Mouse (Mus musculus) embryonic facial prominence, embryonic 12.5 days (tissue): Measurements from ENCODE around the gene Fam228a. TPM values are rescaled to one million over a fixed set of nuclear protein-coding genes. Genes with fewer than 3 reads are reported as not detected.

Experiments
- ATAC-seq: fragments of 200-750 bp; cut with Nextera tagmentation; 2 replicates; pipeline ENCODE4 v1.8.0; 2017; ENCODE audit not compliant: insufficient number of reproducible peaks, insufficient read depth, low FRiP score, low TSS enrichment
- H3K27ac ChIP-seq: fragments of 300-500 bp; sonication (generic); 2 replicates; pipeline ENCODE4 v1.5.1; 2016; ENCODE audit warnings: mild to moderate bottlenecking
- H3K27me3 ChIP-seq: fragments of 300-500 bp; sonication (generic); 2 replicates; pipeline ENCODE4 v1.6.1; 2016; ENCODE audit warnings: mild to moderate bottlenecking, moderate library complexity
- H3K36me3 ChIP-seq: fragments of 300-500 bp; sonication (generic); 2 replicates; pipeline ENCODE4 v1.6.1; 2016; ENCODE audit warnings: mild to moderate bottlenecking
- H3K4me1 ChIP-seq: fragments of 300-500 bp; sonication (generic); 2 replicates; pipeline ENCODE4 v1.6.1; 2016
- H3K4me2 ChIP-seq: fragments of 300-500 bp; sonication (generic); replicated peaks from 2 replicates; pipeline ENCODE4 v1.6.1; 2016; ENCODE audit warnings: mild to moderate bottlenecking, moderate library complexity
- H3K4me3 ChIP-seq: fragments of 300-500 bp; sonication (generic); 2 replicates; pipeline ENCODE4 v1.5.1; 2016; ENCODE audit warnings: mild to moderate bottlenecking
- H3K9ac ChIP-seq: fragments of 300-500 bp; sonication (generic); 2 replicates; pipeline ENCODE4 v1.6.1; 2016; ENCODE audit warnings: mild to moderate bottlenecking, moderate library complexity
- H3K9me3 ChIP-seq: fragments of 300-500 bp; sonication (generic); 2 replicates; pipeline ENCODE4 v1.6.1; 2016; ENCODE audit warnings: mild to moderate bottlenecking, moderate library complexity
- WGBS: fragments of 180-500 bp; shearing (Covaris S2); methylation state at CpG from one replicate; pipeline ENCODE4 v1.1.7; 2016; 5-methylcytosine and 5-hydroxymethylcytosine counted together
- polyA plus RNA-seq: library from polyadenylated mRNA; unstranded; fragments of >200 nt; fragmentation: Nextera tagmentation; extraction: Ambion mirVana; gene quantifications from 2 replicates; pipeline ENCODE4 v1.2.1, GENCODE M21; 2016

The Fam228a gene
- polyA plus RNA-seq, 1 experiment from 2014 or later = 0.47 TPM

DNA sequence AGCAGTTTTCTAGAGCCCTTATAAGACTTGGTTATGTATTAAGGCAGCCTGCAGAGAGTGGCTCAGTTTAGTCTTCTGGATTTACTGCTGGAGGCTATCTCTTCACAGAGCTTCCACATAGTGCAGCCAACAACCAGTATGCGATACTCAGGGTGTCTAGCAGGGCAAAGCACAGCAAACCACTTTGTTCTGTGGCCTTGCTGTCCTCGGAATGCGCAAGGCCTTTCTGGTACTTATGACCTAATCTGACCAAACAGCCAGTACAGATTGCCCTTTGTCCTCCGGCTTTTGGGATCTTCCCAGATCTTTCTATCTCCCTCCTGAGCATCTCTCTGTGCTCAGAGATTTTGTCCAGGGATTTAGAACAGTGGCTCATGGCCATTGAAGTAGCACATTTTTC, 52.8 kb downstream of the Fam228a start:
- 54% methylated on average over 4 of the region's 4 CpGs for WGBS
- H3K9ac ChIP-seq = no peak overlapping the region
- no peak for ATAC-seq

DNA sequence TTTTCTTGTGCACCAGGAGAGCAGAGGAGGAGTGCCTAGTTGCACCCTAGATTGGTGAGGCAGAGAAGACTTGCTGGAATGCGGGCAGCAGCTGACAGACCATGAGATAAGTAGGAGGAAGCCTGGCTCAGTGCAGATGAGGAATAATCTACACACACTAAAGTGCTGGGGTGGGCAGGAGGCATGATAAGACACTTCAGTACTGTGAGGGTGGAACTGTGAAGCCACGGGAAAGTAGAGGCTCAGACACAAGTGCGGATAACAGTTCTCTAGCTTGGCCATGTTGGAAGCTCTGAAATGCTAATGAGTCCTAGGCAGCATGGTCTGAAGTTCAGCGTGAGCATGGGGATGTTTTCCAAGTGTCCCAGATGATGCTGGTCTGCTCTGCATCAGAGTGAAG, 58.3 kb downstream of the Fam228a start:
- no peak for ATAC-seq
- Histone ChIP-seq H3K27me3 (no peaks in the 10 kb centered on the region), H3K4me2 (no peak overlapping the region), H3K36me3 (0 out of 2 replicates have a peak, but pooled peaks cover 7% of the 10 kb centered on the region), H3K9me3 (no peaks in the 10 kb centered on the region), H3K27ac (no peak overlapping the region), H3K4me1 (no peaks in the 10 kb centered on the region), H3K9ac (no peak overlapping the region), H3K4me3 (no peak overlapping the region)
- WGBS = 79% methylated on average over 4 of the region's 4 CpGs

More for the DNA sequence above, 52.8 kb downstream of the Fam228a start:
- no peaks in the 10 kb centered on the region for H3K4me1 ChIP-seq
- H3K4me2 ChIP-seq = no peak overlapping the region
- no peaks in the 10 kb centered on the region for H3K27me3 ChIP-seq
- H3K36me3 ChIP-seq = no peaks in the 10 kb centered on the region
- no peak overlapping the region for H3K27ac ChIP-seq
- no peak overlapping the region for H3K4me3 ChIP-seq
- H3K9me3 ChIP-seq = no peaks in the 10 kb centered on the region

DNA sequence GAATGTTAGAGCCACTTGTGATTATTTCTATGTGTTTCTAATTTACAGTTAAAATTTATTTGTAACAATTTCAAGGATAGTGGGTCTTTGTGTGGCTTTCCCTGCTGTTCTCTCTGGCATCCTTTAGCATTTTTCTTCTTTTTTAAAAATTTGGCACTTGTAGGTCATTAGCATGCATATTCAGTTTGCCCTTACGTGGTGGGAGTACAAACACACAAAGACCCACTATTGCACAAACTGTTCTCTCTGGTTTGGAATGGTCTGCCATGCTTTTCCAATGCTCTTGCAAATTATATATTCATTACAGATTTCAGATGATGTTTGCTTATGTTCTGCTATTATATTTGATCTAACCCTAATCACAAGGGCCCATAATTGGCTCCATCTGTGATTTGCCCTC, 61.9 kb downstream of the Fam228a start:
- no peak for ATAC-seq
- no peaks in the 10 kb centered on the region for H3K4me1 ChIP-seq
- peaks cover 35% of the 10 kb centered on the region for H3K36me3 ChIP-seq
- H3K4me2 ChIP-seq = no peak overlapping the region
- 84% methylated on average over 1 of the region's 1 CpGs for WGBS
- no peak overlapping the region for H3K4me3 ChIP-seq
- H3K27ac ChIP-seq = no peak overlapping the region
- H3K9me3 ChIP-seq = no peaks in the 10 kb centered on the region
- no peak overlapping the region for H3K9ac ChIP-seq
- no peaks in the 10 kb centered on the region for H3K27me3 ChIP-seq

DNA sequence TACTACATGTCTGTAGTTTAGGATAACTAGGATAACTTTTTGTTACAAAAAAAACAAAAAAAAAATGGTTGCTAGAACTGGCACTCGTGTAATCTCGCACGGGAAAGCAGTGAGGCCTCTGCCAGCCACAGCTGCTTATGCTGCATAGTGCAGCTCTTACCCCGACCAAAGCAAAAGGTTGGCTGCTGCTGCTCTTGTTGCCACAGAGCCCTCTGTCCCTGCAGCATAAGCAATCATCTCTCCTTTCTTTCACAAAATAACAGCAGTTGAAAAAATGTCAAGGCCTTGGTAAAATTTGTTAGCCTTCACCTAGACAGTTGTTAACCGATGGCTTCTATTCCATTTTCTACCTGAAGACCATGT, 72.6 kb downstream of the Fam228a start:
- H3K27ac ChIP-seq = no peak overlapping the region
- H3K4me2 ChIP-seq = no peak overlapping the region
- ATAC-seq = no peak
- no peak overlapping the region for H3K4me3 ChIP-seq
- no peak overlapping the region for H3K9ac ChIP-seq
- no peaks in the 10 kb centered on the region for H3K4me1 ChIP-seq
- no peaks in the 10 kb centered on the region for H3K9me3 ChIP-seq
- H3K27me3 ChIP-seq = no peaks in the 10 kb centered on the region
- 84% methylated on average over 5 of the region's 5 CpGs for WGBS
- H3K36me3 ChIP-seq = peaks cover 22% of the 10 kb centered on the region

DNA sequence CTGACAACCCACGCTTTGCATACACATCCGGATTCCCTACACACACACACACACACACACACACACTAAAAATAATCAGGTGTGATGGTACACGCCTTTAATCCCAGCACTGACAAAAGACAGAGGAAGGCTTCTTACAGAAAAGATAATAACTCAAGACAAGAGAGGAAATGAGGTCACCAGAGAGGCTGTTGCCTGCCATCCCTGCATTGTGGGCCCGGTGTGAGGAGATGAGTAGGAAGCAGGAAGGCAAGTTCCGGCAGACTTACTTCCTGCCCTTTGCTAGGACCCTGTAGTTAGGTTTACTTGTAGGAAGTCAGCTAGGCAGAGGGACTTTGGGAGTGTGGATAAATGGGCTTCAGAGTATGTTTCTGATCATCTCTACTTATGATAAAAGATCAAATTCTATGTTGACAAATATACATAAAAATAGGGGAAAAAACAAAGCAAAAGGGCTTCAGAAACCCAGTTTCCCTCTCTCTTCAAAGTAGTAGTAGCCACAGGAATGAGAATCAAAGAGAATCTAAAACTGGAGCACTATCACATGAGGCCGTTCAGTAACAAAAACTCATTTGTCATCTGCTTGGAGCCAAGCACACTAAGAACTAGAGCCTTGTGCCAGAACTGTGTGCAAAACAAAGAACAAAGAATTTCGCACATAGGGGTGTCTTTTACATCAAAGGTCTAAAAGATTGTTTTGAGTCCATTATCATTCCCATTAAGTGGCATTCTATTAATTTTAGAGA, 73.1 kb downstream of the Fam228a start:
- WGBS = 72% methylated on average over 7 of the region's 7 CpGs
- H3K9me3 ChIP-seq = no peaks in the 10 kb centered on the region
- ATAC-seq = no peak
- H3K4me2 ChIP-seq = no peak overlapping the region
- no peak overlapping the region for H3K27ac ChIP-seq
- no peaks in the 10 kb centered on the region for H3K4me1 ChIP-seq
- H3K36me3 ChIP-seq = peaks cover 22% of the 10 kb centered on the region
- H3K9ac ChIP-seq = no peak overlapping the region
- no peak overlapping the region for H3K4me3 ChIP-seq
- no peaks in the 10 kb centered on the region for H3K27me3 ChIP-seq

Other genes with a start within 250 kb of the Fam228a start
- 28.2 and 29.7 TPM in 2 replicates for gene Itsn2, start 145.8 kb downstream of the Fam228a start, polyA plus RNA-seq
- not detected in 2 replicates for gene Gm3625, start 145.5 kb downstream of the Fam228a start, polyA plus RNA-seq
- gene Pfn4, start 30.6 kb upstream of the Fam228a start, polyA plus RNA-seq = 4.6 and 5.0 TPM in 2 replicates
- gene Fam228b, start 30.8 kb upstream of the Fam228a start, polyA plus RNA-seq = 2.6 and 5.0 TPM in 2 replicates
- gene Sf3b6, start 79.1 kb upstream of the Fam228a start, polyA plus RNA-seq = 296 and 314 TPM in 2 replicates
- 16.6 and 24.4 TPM in 2 replicates for gene Fkbp1b, start 103.2 kb upstream of the Fam228a start, polyA plus RNA-seq
- gene Wdcp, start 104.9 kb upstream of the Fam228a start, polyA plus RNA-seq = 24.4 and 26.6 TPM in 2 replicates
- 2.9 and 4.2 TPM in 2 replicates for gene Mfsd2b, start 135.9 kb upstream of the Fam228a start, polyA plus RNA-seq
- 27.3 and 28.1 TPM in 2 replicates for gene Ubxn2a, start 169.3 kb upstream of the Fam228a start, polyA plus RNA-seq
- 22.3 and 23.0 TPM in 2 replicates for gene Atad2b, start 178.9 kb upstream of the Fam228a start, polyA plus RNA-seq